Mouse (Mus musculus): ENCODE data around the gene Taf15. TPM values are rescaled to one million over a fixed set of nuclear protein-coding genes. Genes with fewer than 3 reads are reported as not detected.
"Not testable (repeated sequence)": the region's sequence is repeated elsewhere in the genome, so short reads cannot be mapped to it uniquely, and the experiment has no call there.

Gene Taf15
- total and polyA plus RNA-seq, 3 experiments: 29.9 to 106 (median 47.1) TPM

DNA sequence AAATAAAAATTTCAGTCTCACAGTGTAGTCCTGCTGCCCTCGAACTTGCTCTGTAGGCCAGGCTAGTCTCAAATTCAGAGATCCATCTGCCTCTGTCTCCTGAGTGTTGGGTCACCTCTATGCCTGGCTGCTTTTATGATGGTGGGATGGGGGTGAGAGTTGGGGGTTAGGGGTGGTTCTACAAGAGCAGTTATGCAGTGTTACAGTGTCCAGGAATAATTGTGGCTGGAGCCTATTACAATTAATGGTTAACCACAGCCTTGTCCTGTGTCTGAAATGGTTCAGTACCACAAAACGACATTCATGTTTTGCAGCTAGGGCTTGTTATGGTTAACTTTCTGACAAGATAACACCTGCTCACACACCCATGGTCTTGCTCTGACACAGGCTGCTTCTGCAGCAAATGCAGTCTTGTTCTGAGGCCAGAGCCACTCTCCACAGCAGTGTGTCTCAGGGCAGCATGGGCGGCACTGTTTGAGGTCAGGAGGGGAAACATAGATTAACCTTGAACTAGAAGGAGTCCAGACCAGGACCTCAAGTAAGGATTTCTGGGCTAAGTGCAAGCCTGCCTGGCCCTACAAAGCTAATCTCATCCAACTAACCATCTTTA, 65.9 kb downstream of the Taf15 start:
- H3K27me3 ChIP-seq (ENCODE audit: insufficient read depth, low read length): peaks cover 6% of the 10 kb centered on the region; the same call in 1 of the 2 replicates
- no peaks in the 10 kb centered on the region for H3K36me3 ChIP-seq (replicated peaks)
- TF ChIP-seq GATA1 (IDR thresholded peaks at IDR 0.05; ENCODE audit: borderline replicate concordance, low read length) (no peak), GATA2 (IDR thresholded peaks at IDR 0.05; ENCODE audit: borderline replicate concordance, low read depth, low read length) (no peak), TAL1 (conservative IDR thresholded peaks at IDR 0.05; ENCODE audit: low read depth, low read length) (no peak), POLR2AphosphoS5 (IDR thresholded peaks at IDR 0.05; ENCODE audit: insufficient replicate concordance, low read depth, low read length) (no peak), CTCF (IDR thresholded peaks at IDR 0.05; ENCODE audit: low read depth, low read length) (no peak)
- ATAC-seq (ENCODE audit: extremely low read depth, insufficient number of reproducible peaks, low FRiP score, poor library complexity, severe bottlenecking): no peak
- H3K9me3 ChIP-seq (replicated peaks): no peaks in the 10 kb centered on the region
- DNase-seq (ENCODE audit: low spot score): no peak
- H3K4me3 ChIP-seq (ENCODE audit: low read depth, low read length): no peak overlapping the region
- H3K4me1 ChIP-seq (ENCODE audit: insufficient read depth, low read depth, low read length): peaks cover 3% of the 10 kb centered on the region

DNA sequence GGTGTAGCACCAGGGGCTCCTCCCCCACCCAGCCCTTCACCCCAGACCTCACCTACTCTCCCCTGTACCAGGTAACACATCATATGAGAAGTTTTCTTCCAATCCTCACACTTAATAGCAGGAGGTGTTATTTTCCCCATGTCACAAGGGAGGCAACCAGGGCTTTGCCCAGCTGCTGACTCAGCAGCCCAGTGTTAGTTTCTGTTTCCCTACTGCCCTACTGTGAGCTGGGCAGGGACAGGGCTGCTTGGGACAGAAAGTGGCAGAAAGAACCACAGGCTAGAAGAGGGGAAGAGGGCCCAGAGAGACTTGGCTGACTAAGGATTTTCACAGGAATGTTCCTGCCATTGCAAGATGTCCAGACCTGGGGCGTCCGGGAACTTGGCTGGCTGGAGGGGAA, 68.0 kb downstream of the Taf15 start:
- Histone ChIP-seq H3K4me1 (ENCODE audit: insufficient read depth, low read depth, low read length) (no peaks in the 10 kb centered on the region; the same call in 1 of the 2 replicates), H3K4me3 (ENCODE audit: low read depth, low read length) (no peak overlapping the region), H3K9me3 (replicated peaks) (no peaks in the 10 kb centered on the region), H3K36me3 (replicated peaks) (no peaks in the 10 kb centered on the region), H3K27me3 (ENCODE audit: insufficient read depth, low read length) (peaks cover 3% of the 10 kb centered on the region; the same call in 1 of the 2 replicates)
- ATAC-seq (ENCODE audit: extremely low read depth, insufficient number of reproducible peaks, low FRiP score, poor library complexity, severe bottlenecking): no peak
- TF ChIP-seq POLR2AphosphoS5 (IDR thresholded peaks at IDR 0.05; ENCODE audit: insufficient replicate concordance, low read depth, low read length) (no peak), GATA2 (IDR thresholded peaks at IDR 0.05; ENCODE audit: borderline replicate concordance, low read depth, low read length) (no peak), GATA1 (IDR thresholded peaks at IDR 0.05; ENCODE audit: borderline replicate concordance, low read length) (no peak), TAL1 (conservative IDR thresholded peaks at IDR 0.05; ENCODE audit: low read depth, low read length) (no peak), CTCF (IDR thresholded peaks at IDR 0.05; ENCODE audit: low read depth, low read length) (no peak)
- DNase-seq (ENCODE audit: low spot score): no peak

DNA sequence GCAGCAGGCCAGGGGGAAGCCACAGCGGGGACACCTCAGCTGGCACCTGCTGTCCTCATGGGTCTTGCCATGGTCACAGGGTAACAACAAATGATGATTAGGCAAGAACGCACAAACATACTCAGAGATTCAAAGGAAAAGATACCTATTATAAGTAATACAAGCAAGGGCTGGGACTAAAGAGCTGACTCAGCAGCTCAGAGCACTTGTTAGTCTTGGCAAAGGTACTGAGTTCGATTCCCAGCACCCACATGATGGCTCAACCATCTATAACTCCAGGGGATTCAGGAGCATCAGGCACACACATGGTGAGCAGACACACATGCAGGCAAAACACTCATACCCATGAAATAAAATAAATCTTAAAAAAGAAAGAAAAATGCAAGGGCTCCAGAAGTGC, 68.5 kb downstream of the Taf15 start:
- no peak for TF ChIP-seq TAL1 (conservative IDR thresholded peaks at IDR 0.05; ENCODE audit: low read depth, low read length)
- no peak for TF ChIP-seq CTCF (IDR thresholded peaks at IDR 0.05; ENCODE audit: low read depth, low read length)
- no peak for TF ChIP-seq GATA1 (IDR thresholded peaks at IDR 0.05; ENCODE audit: borderline replicate concordance, low read length)
- no peak for TF ChIP-seq GATA2 (IDR thresholded peaks at IDR 0.05; ENCODE audit: borderline replicate concordance, low read depth, low read length)
- no peak for TF ChIP-seq POLR2AphosphoS5 (IDR thresholded peaks at IDR 0.05; ENCODE audit: insufficient replicate concordance, low read depth, low read length)

GRCm38 (mm10) chr11:83544214-83544613, 71.3 kb downstream of the Taf15 start:
- ATAC-seq (ENCODE audit: extremely low read depth, insufficient number of reproducible peaks, low FRiP score, poor library complexity, severe bottlenecking): no peak
- 0 out of 2 replicates have a peak, but pooled peaks cover under 1% of the 10 kb centered on the region for H3K27me3 ChIP-seq (ENCODE audit: insufficient read depth, low read length)

More for the DNA sequence above, 68.5 kb downstream of the Taf15 start:
- ATAC-seq (ENCODE audit: extremely low read depth, insufficient number of reproducible peaks, low FRiP score, poor library complexity, severe bottlenecking) (no peak), DNase-seq (ENCODE audit: low spot score) (no peak)
- Histone ChIP-seq H3K4me1 (ENCODE audit: insufficient read depth, low read depth, low read length) (no peaks in the 10 kb centered on the region; the same call in 1 of the 2 replicates), H3K36me3 (replicated peaks) (no peaks in the 10 kb centered on the region), H3K4me3 (ENCODE audit: low read depth, low read length) (no peak overlapping the region), H3K27me3 (ENCODE audit: insufficient read depth, low read length) (peaks cover 3% of the 10 kb centered on the region; the same call in 1 of the 2 replicates), H3K9me3 (replicated peaks) (no peaks in the 10 kb centered on the region)

DNA sequence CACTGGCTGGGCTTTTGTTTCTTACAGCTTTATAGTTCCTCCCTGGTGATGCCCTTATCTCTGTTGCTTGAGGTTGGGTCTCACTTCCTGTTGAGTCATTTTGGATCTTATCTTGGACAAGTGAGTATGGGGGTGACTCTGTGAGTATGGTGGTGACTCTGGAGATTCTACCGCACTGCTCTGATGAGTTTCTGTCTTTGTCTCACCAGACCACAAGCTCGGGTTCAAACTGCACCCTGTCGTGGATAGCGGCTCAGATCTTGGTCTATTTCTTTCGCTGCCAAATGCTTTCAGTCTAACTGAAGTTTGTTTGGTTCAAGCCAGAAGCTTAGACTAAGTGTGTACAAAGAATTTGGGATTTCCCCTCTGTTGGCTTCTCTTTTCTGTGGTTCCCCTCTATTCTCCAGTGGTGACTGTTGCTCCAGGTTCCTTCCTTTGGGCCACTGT, 77.3 kb downstream of the Taf15 start:
- DNase-seq (ENCODE audit: low spot score): peak; percentile 12
- peak; percentile 89 for ATAC-seq (ENCODE audit: extremely low read depth, insufficient number of reproducible peaks, low FRiP score, poor library complexity, severe bottlenecking)
- H3K36me3 ChIP-seq (replicated peaks): no peaks in the 10 kb centered on the region
- no peaks in the 10 kb centered on the region for H3K9me3 ChIP-seq (replicated peaks)
- peaks cover 5% of the 10 kb centered on the region; the same call in 1 of the 2 replicates for H3K27me3 ChIP-seq (ENCODE audit: insufficient read depth, low read length)
- TF ChIP-seq TAL1 (conservative IDR thresholded peaks at IDR 0.05; ENCODE audit: low read depth, low read length) (no peak), POLR2AphosphoS5 (IDR thresholded peaks at IDR 0.05; ENCODE audit: insufficient replicate concordance, low read depth, low read length) (no peak), GATA2 (IDR thresholded peaks at IDR 0.05; ENCODE audit: borderline replicate concordance, low read depth, low read length) (no peak), CTCF (IDR thresholded peaks at IDR 0.05; ENCODE audit: low read depth, low read length) (no peak), GATA1 (IDR thresholded peaks at IDR 0.05; ENCODE audit: borderline replicate concordance, low read length) (no peak)
- H3K4me3 ChIP-seq (ENCODE audit: low read depth, low read length): no peak overlapping the region
- peaks cover 14% of the 10 kb centered on the region; the same call in 1 of the 2 replicates for H3K4me1 ChIP-seq (ENCODE audit: insufficient read depth, low read depth, low read length)

More at GRCm38 (mm10) chr11:83544214-83544613, 71.3 kb downstream of the Taf15 start:
- Histone ChIP-seq H3K4me3 (ENCODE audit: low read depth, low read length) (no peak overlapping the region), H3K4me1 (ENCODE audit: insufficient read depth, low read depth, low read length) (0 out of 2 replicates have a peak, but pooled peaks cover under 1% of the 10 kb centered on the region), H3K9me3 (replicated peaks) (no peaks in the 10 kb centered on the region), H3K36me3 (replicated peaks) (no peaks in the 10 kb centered on the region)
- TF ChIP-seq POLR2AphosphoS5 (IDR thresholded peaks at IDR 0.05; ENCODE audit: insufficient replicate concordance, low read depth, low read length) (no peak), GATA2 (IDR thresholded peaks at IDR 0.05; ENCODE audit: borderline replicate concordance, low read depth, low read length) (no peak), TAL1 (conservative IDR thresholded peaks at IDR 0.05; ENCODE audit: low read depth, low read length) (no peak), CTCF (IDR thresholded peaks at IDR 0.05; ENCODE audit: low read depth, low read length) (no peak), GATA1 (IDR thresholded peaks at IDR 0.05; ENCODE audit: borderline replicate concordance, low read length) (no peak)
- DNase-seq (ENCODE audit: low spot score): no peak

DNA sequence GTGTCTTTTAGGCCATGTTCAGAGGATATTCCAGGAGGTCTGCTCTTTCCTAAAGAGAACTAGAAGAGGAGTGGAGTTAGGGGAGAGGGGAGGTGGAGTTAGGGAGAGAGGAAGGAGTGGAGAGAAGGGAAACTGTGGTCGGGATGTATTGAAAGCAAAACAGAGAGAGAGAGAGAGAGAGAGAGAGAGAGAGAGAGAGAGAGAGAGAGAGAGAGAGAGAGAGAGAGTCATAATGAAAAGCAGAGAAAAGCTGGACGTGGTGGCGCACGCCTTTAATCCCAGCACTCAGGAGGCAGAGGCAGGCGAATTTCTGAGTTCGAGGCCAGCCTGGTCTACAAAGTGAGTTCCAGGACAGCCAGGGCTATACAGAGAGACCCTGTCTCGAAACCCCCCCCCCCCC, 78.2 kb downstream of the Taf15 start:
- not testable (repeated sequence) for H3K9me3 ChIP-seq (replicated peaks); DNase-seq (ENCODE audit: low spot score); ATAC-seq (ENCODE audit: extremely low read depth, insufficient number of reproducible peaks, low FRiP score, poor library complexity, severe bottlenecking); H3K36me3 ChIP-seq (replicated peaks); H3K4me3 ChIP-seq (ENCODE audit: low read depth, low read length); H3K27me3 ChIP-seq (ENCODE audit: insufficient read depth, low read length)
- peaks cover 15% of the 10 kb centered on the region for H3K4me1 ChIP-seq (ENCODE audit: insufficient read depth, low read depth, low read length)

Data from G1E (cell line).